Mouse (Mus musculus): ENCODE measurements around the gene Slc1a2. TPM values are rescaled to one million over a fixed set of nuclear protein-coding genes. Genes with fewer than 3 reads are reported as not detected.

Slc1a2 gene
- total and polyA plus RNA-seq, 3 experiments, result 1.3 to 1.6 (median 1.3) TPM

- H3K36me3 ChIP-seq (replicated peaks in 1 of 2; ENCODE audit: control insufficient read depth in 1 of 2, insufficient read depth in 1 of 2, low read length in 1 of 2), result no peaks in the 10 kb centered on the region
- H3K27me3 ChIP-seq (replicated peaks), result no peaks in the 10 kb centered on the region
- H3K27ac ChIP-seq (ENCODE audit: insufficient read depth, low read depth), result no peak overlapping the region
- in situ Hi-C loops (cut with MboI; ENCODE audit: low pct_ligation_motif_present, low pct_unique_long_range_greater_than_20kb, low sequenced_read_pairs), result no loop called here
- H3K9me3 ChIP-seq (replicated peaks; ENCODE audit: low read length), result no peaks in the 10 kb centered on the region
- no peak overlapping the region for H3K9ac ChIP-seq (ENCODE audit: insufficient read depth, low read depth)
- peaks cover 0 to 10% of the 10 kb centered on the region in 2 experiments; a peak in 2 of 4 replicates for H3K4me1 ChIP-seq (ENCODE audit: control insufficient read depth in 1 of 2, insufficient read depth in 2 of 2)
- no peak for DNase-seq (ENCODE audit: extremely low read depth)
- H3K79me2 ChIP-seq (replicated peaks; ENCODE audit: control insufficient read depth, extremely low read depth, insufficient read depth, poor library complexity, severe bottlenecking), result no peaks in the 10 kb centered on the region
- H3K4me3 ChIP-seq (replicated peaks in 1 of 3; ENCODE audit: low read depth in 2 of 3, low read length in 2 of 3, poor library complexity in 1 of 3), result no peak overlapping the region
- dilution Hi-C loops (cut with MboI; ENCODE audit: extremely low pct_ligation_motif_present, extremely low pct_unique_long_range_greater_than_20kb, low sequenced_read_pairs), result no loop called here
- TF ChIP-seq JUN (IDR thresholded peaks at IDR 0.05; ENCODE audit: insufficient read depth, low read depth, low read length) (no peak), POLR2AphosphoS2 (IDR thresholded peaks at IDR 0.05; ENCODE audit: low read depth, low read length) (no peak), UBTF (IDR thresholded peaks at IDR 0.05; ENCODE audit: low read depth, low read length) (no peak), TCF12 (IDR thresholded peaks at IDR 0.05; ENCODE audit: low read depth, low read length) (no peak), NRF1 (IDR thresholded peaks at IDR 0.05; ENCODE audit: low read depth, low read length) (no peak), ELF1 (IDR thresholded peaks at IDR 0.05; ENCODE audit: low read depth, low read length) (no peak)
- no peak overlapping the region for H3K4me2 ChIP-seq (ENCODE audit: insufficient read depth, low read depth, poor library complexity, severe bottlenecking)
These were observed 18.9 kb downstream of the Slc1a2 start for GRCm38 (mm10) chr2:102677400-102677799.

- dilution Hi-C loops (cut with MboI; ENCODE audit: extremely low pct_ligation_motif_present, extremely low pct_unique_long_range_greater_than_20kb, low sequenced_read_pairs), result no loop called here
- TF ChIP-seq ELF1 (IDR thresholded peaks at IDR 0.05; ENCODE audit: low read depth, low read length) (no peak), SIN3A (IDR thresholded peaks at IDR 0.05; ENCODE audit: low read length) (no peak), MXI1 (IDR thresholded peaks at IDR 0.05; ENCODE audit: low read depth, low read length) (no peak), MAX (IDR thresholded peaks at IDR 0.05; ENCODE audit: low read length) (no peak), POLR2A (IDR thresholded peaks at IDR 0.05; ENCODE audit: low read depth, low read length) (no peak), ZMIZ1 (IDR thresholded peaks at IDR 0.05; ENCODE audit: low read depth, low read length) (no peak), UBTF (IDR thresholded peaks at IDR 0.05; ENCODE audit: low read depth, low read length) (no peak), CHD2 (IDR thresholded peaks at IDR 0.05; ENCODE audit: low read length) (no peak), PAX5 (IDR thresholded peaks at IDR 0.05; ENCODE audit: low read length) (no peak), E2F4 (IDR thresholded peaks at IDR 0.05; ENCODE audit: insufficient replicate concordance, low read depth, low read length) (no peak), NRF1 (IDR thresholded peaks at IDR 0.05; ENCODE audit: low read depth, low read length) (no peak), GABPA (IDR thresholded peaks at IDR 0.05; ENCODE audit: insufficient replicate concordance, low read depth, low read length) (no peak), MYC (IDR thresholded peaks at IDR 0.05; ENCODE audit: low read depth, low read length) (no peak), USF2 (conservative IDR thresholded peaks at IDR 0.05; ENCODE audit: low read depth, low read length) (no peak), ZC3H11A (IDR thresholded peaks at IDR 0.05; ENCODE audit: low read depth, low read length) (no peak), MAZ (IDR thresholded peaks at IDR 0.05; ENCODE audit: low read depth, low read length) (no peak), USF1 (IDR thresholded peaks at IDR 0.05; ENCODE audit: low read depth, low read length) (no peak), KAT2A (IDR thresholded peaks at IDR 0.05; ENCODE audit: insufficient replicate concordance, low read length) (no peak), JUN (IDR thresholded peaks at IDR 0.05; ENCODE audit: insufficient read depth, low read depth, low read length) (no peak)
- no peak for DNase-seq (ENCODE audit: extremely low read depth)
These were observed 22.9 kb downstream of the Slc1a2 start for GRCm38 (mm10) chr2:102681351-102681750.

More at GRCm38 (mm10) chr2:102681351-102681750, 22.9 kb downstream of the Slc1a2 start:
- Histone ChIP-seq H3K4me1 (ENCODE audit: control insufficient read depth in 1 of 2, insufficient read depth in 2 of 2) (peaks cover 4 to 18% of the 10 kb centered on the region in 2 experiments), H3K79me2 (replicated peaks; ENCODE audit: control insufficient read depth, extremely low read depth, insufficient read depth, poor library complexity, severe bottlenecking) (no peaks in the 10 kb centered on the region), H3K36me3 (replicated peaks in 1 of 2; ENCODE audit: control insufficient read depth in 1 of 2, insufficient read depth in 1 of 2, low read length in 1 of 2) (no peaks in the 10 kb centered on the region), H3K4me2 (ENCODE audit: insufficient read depth, low read depth, poor library complexity, severe bottlenecking) (no peak overlapping the region), H3K27me3 (replicated peaks) (no peaks in the 10 kb centered on the region), H3K27ac (ENCODE audit: insufficient read depth, low read depth) (no peak overlapping the region), H3K4me3 (replicated peaks in 1 of 3; ENCODE audit: low read depth in 2 of 3, low read length in 2 of 3, poor library complexity in 1 of 3) (no peak overlapping the region), H3K9me3 (replicated peaks; ENCODE audit: low read length) (no peaks in the 10 kb centered on the region), H3K9ac (ENCODE audit: insufficient read depth, low read depth) (no peak overlapping the region)
- in situ Hi-C loops (cut with MboI; ENCODE audit: low pct_ligation_motif_present, low pct_unique_long_range_greater_than_20kb, low sequenced_read_pairs), result loop anchor here (5.0 to 10.0 kb wide), 3 partner anchors 336 to 663 kb away; no protein-coding TSS in a partner anchor
